In the genomic region with DNA sequence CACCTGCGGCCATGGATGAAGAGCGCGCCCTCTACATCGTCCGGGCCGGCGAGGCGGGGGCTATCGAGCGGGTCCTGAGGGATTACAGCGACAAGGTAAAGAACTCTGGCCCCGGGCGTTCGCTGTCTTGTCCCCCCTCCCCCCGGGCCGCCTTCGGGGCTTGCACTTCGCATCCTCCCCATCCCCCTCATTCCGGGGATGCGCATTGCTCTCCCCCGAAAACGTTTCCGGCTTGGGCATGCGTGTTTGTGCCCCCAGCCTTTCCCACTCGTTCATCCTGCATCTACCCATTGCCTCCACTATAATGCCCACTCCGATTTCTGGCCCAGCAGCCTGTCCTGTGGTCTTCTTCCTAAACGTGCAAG, we compare ENCODE assay signal across 8 mouse cellular contexts. TPM values are rescaled to one million over a fixed set of nuclear protein-coding genes. Genes with fewer than 3 reads are reported as not detected.
DNase-seq lines count a peak whose midpoint lies in the region; ATAC-seq lines count a peak whose summit lies in the region.

No protein-coding gene starts in this region.

- H3K4me3 ChIP-seq in heart, embryonic 13.5 days: peak overlapping the region; percentile 87
- peak overlapping the region; percentile 73 for H3K4me3 ChIP-seq in hindbrain, embryonic 15.5 days
- peak overlapping the region; percentile 84 for H3K4me3 ChIP-seq in macrophage (ENCODE audit: inconsistent target)

- H3K27ac ChIP-seq in heart, embryonic 13.5 days (replicated peaks): peak overlapping the region; percentile 97
- H3K27ac ChIP-seq in hindbrain, embryonic 15.5 days (replicated peaks): peak overlapping the region; percentile 97
- peak overlapping the region; percentile 21; the same call in 1 of the 2 replicates for H3K27ac ChIP-seq in macrophage

- no peaks in the 10 kb centered on the region for H3K27me3 ChIP-seq in heart, embryonic 13.5 days (replicated peaks)
- H3K27me3 ChIP-seq in hindbrain, embryonic 15.5 days: no peaks in the 10 kb centered on the region

- H3K9me3 ChIP-seq in heart, embryonic 13.5 days: no peaks in the 10 kb centered on the region
- H3K9me3 ChIP-seq in hindbrain, embryonic 15.5 days: no peaks in the 10 kb centered on the region

- WGBS in heart, embryonic 13.5 days: under 1% methylated on average over 27 of the region's 27 CpGs
- WGBS in hindbrain, embryonic 15.5 days: 0% methylated on average over 26 of the region's 27 CpGs
- WGBS in macrophage (ENCODE audit: missing documents): under 1% methylated on average over 27 of the region's 27 CpGs

- H3K36me3 ChIP-seq in heart, embryonic 13.5 days: no peaks in the 10 kb centered on the region
- H3K36me3 ChIP-seq in hindbrain, embryonic 15.5 days: no peaks in the 10 kb centered on the region
- H3K36me3 ChIP-seq in macrophage (ENCODE audit: inconsistent target): no peaks in the 10 kb centered on the region

- H3K9ac ChIP-seq in heart, embryonic 13.5 days: peak overlapping the region; percentile 93
- peak overlapping the region; percentile 75 for H3K9ac ChIP-seq in hindbrain, embryonic 15.5 days

- no peak for DNase-seq in heart, adult 9 months (ENCODE audit: low spot score in 2 of 2)
- DNase-seq in urinary bladder, postnatal 4 days (ENCODE audit: low spot score in 2 of 2): peak; percentile 33 to 63
- DNase-seq in urinary bladder, postnatal 25 days (ENCODE audit: low spot score): no peak
- no peak for DNase-seq in MN1 (ENCODE audit: low spot score)
- no peak for DNase-seq in cerebellum, adult 11-12 months

- peak overlapping the region; percentile 92 for H3K4me2 ChIP-seq in heart, embryonic 13.5 days
- peak overlapping the region; percentile 69 for H3K4me2 ChIP-seq in hindbrain, embryonic 15.5 days

- peaks cover 33% of the 10 kb centered on the region for H3K4me1 ChIP-seq in heart, embryonic 13.5 days
- H3K4me1 ChIP-seq in hindbrain, embryonic 15.5 days (replicated peaks): peaks cover 28% of the 10 kb centered on the region

- no peak for ATAC-seq in heart, embryonic 13.5 days (ENCODE audit: extremely low read depth, insufficient number of reproducible peaks, low FRiP score, low TSS enrichment)
- peak; percentile 56 for ATAC-seq in hindbrain, embryonic 15.5 days (ENCODE audit: low FRiP score, low read depth)

- H3K79me2 ChIP-seq in macrophage (ENCODE audit: inconsistent target): peaks cover 52% of the 10 kb centered on the region

RNA-seq across cellular contexts. Expression of a gene that starts 0.3 kb away (rescaled TPM):
- 14.3 and 15.4 TPM in 2 replicates for polyA plus RNA-seq in heart, embryonic 13.5 days (2015; fragmentation: Nextera tagmentation; extraction: Ambion mirVana)
- polyA plus RNA-seq in hindbrain, embryonic 15.5 days (2015; fragmentation: Nextera tagmentation; extraction: Ambion mirVana): 45.0 and 48.1 TPM in 2 replicates
- total RNA-seq in macrophage (2018; cell fraction: chromatin; rRNA removed): 10 to 100 TPM; 15.0 to 65.1 (median 41.0) TPM
- total RNA-seq in macrophage (2018; cell fraction: cytosol; rRNA removed): 1 to 10 TPM; 2.8 to 9.1 (median 6.6) TPM
- 10 to 100 TPM; 10.2 to 48.9 (median 25.5) TPM for total RNA-seq in macrophage (2018; cell fraction: nucleus; rRNA removed)
- 6.9 to 8.5 TPM (median 7.7 TPM) in 3 replicates for polyA plus RNA-seq in macrophage (2018)

Comparison
In these comparisons a context has a peak if more than half of its experiments do, and no peak if none do; other contexts are left out.
1. DNase-seq: peak in urinary bladder, postnatal 4 days (2 of 2); none in heart, adult 9 months (0 of 2), urinary bladder, postnatal 25 days (single experiment), MN1 (single experiment) and cerebellum, adult 11-12 months (single experiment).
2. H3K27ac ChIP-seq: peak in every context shown above with its lines; median percentile 97 in heart, embryonic 13.5 days; 97 in hindbrain, embryonic 15.5 days; 21 in macrophage.
3. Peak in every context shown above with its lines, with median percentiles within 50 percentile points of each other: H3K4me3 ChIP-seq.